Mouse (Mus musculus) heart, embryonic 15.5 days (tissue): Measurements from ENCODE around the gene Xpc. TPM values are rescaled to one million over a fixed set of nuclear protein-coding genes. Genes with fewer than 3 reads are reported as not detected.
A peak's percentile ranks its signal among the peaks of the same experiment; 100 is the strongest.
"Not testable (repeated sequence)": the region's sequence is repeated elsewhere in the genome, so short reads cannot be mapped to it uniquely, and the experiment has no call there.

Experiments
- ATAC-seq: fragments of 200-750 bp; cut with Nextera tagmentation; replicated peaks from 2 replicates; pipeline ENCODE4 v1.8.0; 2017; ENCODE audit warnings: low read depth, moderate TSS enrichment; ENCODE audit not compliant: insufficient number of reproducible peaks, insufficient read depth, low FRiP score
- H3K27ac ChIP-seq: fragments of 300-500 bp; sonication (generic); 2 replicates; pipeline ENCODE4 v1.5.1; 2015; ENCODE audit warnings: mild to moderate bottlenecking, inconsistent platforms
- H3K27me3 ChIP-seq: fragments of 300-500 bp; sonication (generic); 2 replicates; pipeline ENCODE4 v1.6.1; 2015; ENCODE audit warnings: inconsistent platforms
- H3K36me3 ChIP-seq: fragments of 300-500 bp; sonication (generic); 2 replicates; pipeline ENCODE4 v1.6.1; 2015; ENCODE audit warnings: mild to moderate bottlenecking, inconsistent platforms
- H3K4me1 ChIP-seq: fragments of 300-500 bp; sonication (generic); replicated peaks from 2 replicates; pipeline ENCODE4 v1.6.1; 2015; ENCODE audit warnings: inconsistent platforms
- H3K4me2 ChIP-seq: fragments of 300-500 bp; sonication (generic); 2 replicates; pipeline ENCODE4 v1.6.1; 2015; ENCODE audit warnings: inconsistent platforms, mild to moderate bottlenecking, moderate library complexity
- H3K4me3 ChIP-seq: fragments of 300-500 bp; sonication (generic); 2 replicates; pipeline ENCODE4 v1.5.1; 2015; ENCODE audit warnings: mild to moderate bottlenecking, inconsistent platforms
- H3K9ac ChIP-seq: fragments of 300-500 bp; sonication (generic); 2 replicates; pipeline ENCODE4 v1.6.1; 2015; ENCODE audit warnings: mild to moderate bottlenecking, inconsistent platforms
- H3K9me3 ChIP-seq: fragments of 300-500 bp; sonication (generic); replicated peaks from 2 replicates; pipeline ENCODE4 v1.6.1; 2016; ENCODE audit warnings: inconsistent platforms
- WGBS: fragments of 180-500 bp; shearing (Covaris S2); methylation state at CpG from one replicate; pipeline ENCODE4 v1.1.7; 2015; ENCODE audit warnings: mixed read lengths; 5-methylcytosine and 5-hydroxymethylcytosine counted together
- polyA plus RNA-seq: library from polyadenylated mRNA; unstranded; fragments of >200 nt; fragmentation: Nextera tagmentation; extraction: Ambion mirVana; gene quantifications from 2 replicates; pipeline ENCODE4 v1.2.1, GENCODE M21; 2015

Xpc gene
- polyA plus RNA-seq, 1 experiment from 2014 or later: 10.5 TPM

DNA sequence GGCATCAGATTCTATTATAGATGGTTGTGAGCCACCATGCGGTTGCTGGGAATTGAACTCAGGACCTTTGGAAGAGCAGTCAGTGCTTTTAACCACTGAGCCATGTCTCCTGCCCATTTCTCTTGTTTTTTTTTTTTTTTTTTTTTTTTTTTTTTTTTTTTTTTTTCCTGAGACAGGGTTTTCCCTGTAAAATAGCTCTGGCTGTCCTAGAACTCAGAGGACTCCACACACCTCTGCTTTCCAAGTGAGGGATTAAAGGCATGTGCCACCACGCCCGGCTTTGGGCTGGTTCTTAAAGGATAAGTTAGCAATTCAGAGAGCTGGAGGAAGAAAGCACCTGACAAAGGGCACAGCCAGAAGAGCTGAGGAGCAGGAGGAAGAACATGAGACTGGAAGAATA lies 44.3 kb downstream of the Xpc start:
- Histone ChIP-seq H3K4me1 (peaks cover 23% of the 10 kb centered on the region), H3K4me2 (peak overlapping the region; percentile 71; the same call in 1 of the 2 replicates), H3K36me3 (peaks cover 11% of the 10 kb centered on the region; the same call in 1 of the 2 replicates)
- not testable (repeated sequence) for H3K9ac ChIP-seq, H3K4me3 ChIP-seq, H3K9me3 ChIP-seq, H3K27ac ChIP-seq, H3K27me3 ChIP-seq, ATAC-seq
- 94% methylated on average over 3 of the region's 3 CpGs for WGBS

DNA sequence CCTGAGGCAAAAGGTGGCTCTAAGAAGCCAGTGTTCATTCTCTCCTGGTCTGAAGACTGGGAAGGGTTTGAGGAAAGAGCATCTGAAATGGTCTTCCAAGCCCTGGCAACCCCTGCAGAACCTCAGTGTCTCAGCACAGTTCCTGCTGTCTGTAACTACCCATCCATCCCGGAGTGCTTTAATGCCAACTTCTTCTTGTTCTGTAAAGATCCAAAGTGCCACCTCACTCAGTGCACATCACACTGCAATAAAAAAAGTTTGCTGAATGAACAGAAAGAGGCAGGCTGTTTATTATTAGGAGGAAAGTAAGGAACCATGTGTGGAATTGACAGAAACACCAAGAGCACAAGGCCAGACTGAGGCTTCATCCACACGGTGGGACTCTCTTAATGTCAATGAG lies 45.0 kb downstream of the Xpc start:
- Histone ChIP-seq H3K4me2 (no peak overlapping the region), H3K9ac (no peak overlapping the region), H3K27ac (no peak overlapping the region), H3K4me3 (no peak overlapping the region), H3K9me3 (no peaks in the 10 kb centered on the region), H3K4me1 (peaks cover 23% of the 10 kb centered on the region), H3K27me3 (no peaks in the 10 kb centered on the region), H3K36me3 (peaks cover 16% of the 10 kb centered on the region; the same call in 1 of the 2 replicates)
- 87% methylated on average over 2 of the region's 2 CpGs for WGBS
- no peak for ATAC-seq

DNA sequence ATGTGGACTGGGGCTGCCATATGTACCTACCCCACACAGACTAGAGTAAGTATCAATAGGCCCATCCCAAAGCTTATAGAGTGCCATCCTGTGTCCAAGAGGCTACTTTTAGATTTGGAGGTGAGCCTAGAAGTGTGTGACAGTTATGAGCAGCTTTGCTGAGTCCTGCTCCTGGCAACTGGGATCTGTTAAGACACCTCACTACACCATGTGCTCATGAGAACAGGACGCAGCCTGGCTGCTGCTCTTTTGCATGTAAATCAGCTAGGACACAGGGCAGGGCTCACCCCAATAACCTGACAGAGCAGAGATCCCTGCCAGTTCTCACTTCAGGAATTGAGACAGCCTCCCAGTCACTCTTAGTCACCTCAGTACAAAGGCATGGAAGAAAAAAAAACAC lies 48.6 kb downstream of the Xpc start:
- WGBS: 74% methylated on average over 1 of the region's 1 CpGs
- Histone ChIP-seq H3K4me3 (no peak overlapping the region), H3K9me3 (no peaks in the 10 kb centered on the region), H3K9ac (no peak overlapping the region), H3K27me3 (no peaks in the 10 kb centered on the region), H3K4me2 (no peak overlapping the region), H3K36me3 (peaks cover 48% of the 10 kb centered on the region), H3K27ac (no peak overlapping the region), H3K4me1 (peaks cover 6% of the 10 kb centered on the region)
- ATAC-seq: no peak

DNA sequence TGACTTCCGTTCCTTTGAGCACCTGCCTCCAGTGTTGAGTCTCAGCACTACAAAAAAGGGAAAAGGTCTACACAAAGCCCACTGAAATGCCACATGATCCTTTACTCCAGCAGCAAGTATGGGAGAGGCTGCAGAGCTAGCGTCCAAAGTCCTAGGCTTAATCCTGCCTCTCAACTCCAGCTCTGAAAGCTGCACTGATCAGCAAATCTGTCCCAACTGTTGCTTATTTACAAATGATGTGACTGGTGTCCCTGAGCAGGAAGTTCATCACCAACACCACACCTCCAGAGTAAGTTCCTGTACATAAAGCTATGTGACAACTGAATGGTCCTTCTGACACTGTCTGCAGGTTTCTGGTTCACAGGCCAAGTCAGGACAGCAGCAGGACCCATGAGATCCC lies 49.9 kb downstream of the Xpc start:
- no peak for ATAC-seq
- no peak overlapping the region for H3K4me3 ChIP-seq
- no peak overlapping the region for H3K9ac ChIP-seq

DNA sequence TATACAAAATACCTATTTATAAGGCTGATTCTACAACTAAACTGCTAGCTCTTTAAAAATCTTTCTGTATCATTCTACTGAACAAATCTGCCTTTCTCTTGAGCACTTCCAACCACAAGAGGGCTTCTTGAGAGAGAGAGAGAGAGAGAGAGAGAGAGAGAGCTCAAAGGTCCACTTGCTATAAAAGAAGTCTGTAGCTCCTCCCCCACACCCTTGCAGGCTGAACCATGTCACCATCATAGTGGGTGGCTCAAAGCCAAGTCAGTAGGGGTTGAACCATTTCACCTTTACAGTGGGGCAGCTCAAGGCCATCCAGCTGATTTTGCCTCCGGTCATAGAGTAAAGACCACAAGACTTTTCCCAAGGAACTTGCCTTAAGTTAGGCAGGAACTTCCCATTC lies 56.2 kb downstream of the Xpc start:
- H3K4me3 ChIP-seq: no peak overlapping the region
- H3K36me3 ChIP-seq: peaks cover 19% of the 10 kb centered on the region
- H3K4me2 ChIP-seq: no peak overlapping the region
- H3K27ac ChIP-seq: no peak overlapping the region
- no peaks in the 10 kb centered on the region for H3K9me3 ChIP-seq
- ATAC-seq: no peak
- H3K4me1 ChIP-seq: no peaks in the 10 kb centered on the region
- no peak overlapping the region for H3K9ac ChIP-seq
- H3K27me3 ChIP-seq: no peaks in the 10 kb centered on the region
- 86% methylated on average over 1 of the region's 1 CpGs for WGBS

More for the DNA sequence above, 49.9 kb downstream of the Xpc start:
- Histone ChIP-seq H3K27me3 (no peaks in the 10 kb centered on the region), H3K36me3 (peaks cover 48% of the 10 kb centered on the region), H3K9me3 (no peaks in the 10 kb centered on the region), H3K27ac (no peak overlapping the region), H3K4me1 (no peaks in the 10 kb centered on the region), H3K4me2 (no peak overlapping the region)
- 85% methylated on average over 2 of the region's 2 CpGs for WGBS

DNA sequence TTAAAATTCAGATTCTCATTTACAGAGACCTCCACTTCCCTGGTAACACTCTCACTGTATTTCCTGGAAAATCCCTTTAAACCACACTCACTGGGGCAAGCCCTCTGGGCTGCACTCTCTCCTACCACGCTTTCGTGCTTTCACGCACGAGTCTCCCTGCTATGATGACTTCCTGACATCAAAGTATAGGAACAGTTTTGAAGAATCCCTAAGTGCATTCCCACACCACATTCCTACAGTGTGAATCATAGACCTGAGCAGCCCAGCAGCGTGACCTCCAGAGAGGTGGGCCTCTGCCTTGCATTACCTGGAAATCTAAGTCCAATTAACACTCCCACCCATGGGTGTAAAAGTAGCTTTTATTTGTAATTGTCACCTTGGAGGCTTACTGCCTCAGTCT lies 61.1 kb downstream of the Xpc start:
- H3K4me2 ChIP-seq: no peak overlapping the region

DNA sequence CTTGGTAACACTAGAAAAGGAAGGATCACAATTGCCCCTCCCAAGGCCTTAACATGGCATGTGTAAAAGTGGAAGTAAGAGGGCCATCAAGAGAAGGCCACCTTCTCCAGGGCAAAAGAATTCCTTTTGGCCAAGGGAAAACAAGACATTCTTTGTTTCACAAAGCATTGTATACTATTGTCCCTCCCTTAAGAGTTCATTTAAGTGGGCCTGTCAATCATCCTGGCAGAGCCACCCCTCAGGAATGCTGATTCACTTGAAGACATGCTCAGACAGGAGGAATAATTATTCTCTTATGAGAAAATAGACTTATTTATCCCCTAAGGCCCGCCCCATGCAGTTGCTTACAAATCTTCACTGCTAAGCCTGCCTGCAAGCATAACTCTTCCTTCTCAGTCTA lies 63.6 kb downstream of the Xpc start:
- Histone ChIP-seq H3K27me3 (0 out of 2 replicates have a peak, but pooled peaks cover 12% of the 10 kb centered on the region), H3K9me3 (no peaks in the 10 kb centered on the region), H3K4me3 (no peak overlapping the region), H3K9ac (no peak overlapping the region), H3K36me3 (no peaks in the 10 kb centered on the region), H3K27ac (no peak overlapping the region), H3K4me2 (no peak overlapping the region), H3K4me1 (no peaks in the 10 kb centered on the region)
- 38% methylated on average over 1 of the region's 1 CpGs for WGBS
- no peak for ATAC-seq

More for the DNA sequence above, 61.1 kb downstream of the Xpc start:
- no peaks in the 10 kb centered on the region for H3K36me3 ChIP-seq
- no peak overlapping the region for H3K4me3 ChIP-seq
- ATAC-seq: no peak
- no peak overlapping the region for H3K9ac ChIP-seq
- 0 out of 2 replicates have a peak, but pooled peaks cover 3% of the 10 kb centered on the region for H3K27me3 ChIP-seq
- WGBS: 21% methylated on average over 5 of the region's 5 CpGs
- no peak overlapping the region for H3K27ac ChIP-seq
- H3K9me3 ChIP-seq: no peaks in the 10 kb centered on the region
- no peaks in the 10 kb centered on the region for H3K4me1 ChIP-seq

DNA sequence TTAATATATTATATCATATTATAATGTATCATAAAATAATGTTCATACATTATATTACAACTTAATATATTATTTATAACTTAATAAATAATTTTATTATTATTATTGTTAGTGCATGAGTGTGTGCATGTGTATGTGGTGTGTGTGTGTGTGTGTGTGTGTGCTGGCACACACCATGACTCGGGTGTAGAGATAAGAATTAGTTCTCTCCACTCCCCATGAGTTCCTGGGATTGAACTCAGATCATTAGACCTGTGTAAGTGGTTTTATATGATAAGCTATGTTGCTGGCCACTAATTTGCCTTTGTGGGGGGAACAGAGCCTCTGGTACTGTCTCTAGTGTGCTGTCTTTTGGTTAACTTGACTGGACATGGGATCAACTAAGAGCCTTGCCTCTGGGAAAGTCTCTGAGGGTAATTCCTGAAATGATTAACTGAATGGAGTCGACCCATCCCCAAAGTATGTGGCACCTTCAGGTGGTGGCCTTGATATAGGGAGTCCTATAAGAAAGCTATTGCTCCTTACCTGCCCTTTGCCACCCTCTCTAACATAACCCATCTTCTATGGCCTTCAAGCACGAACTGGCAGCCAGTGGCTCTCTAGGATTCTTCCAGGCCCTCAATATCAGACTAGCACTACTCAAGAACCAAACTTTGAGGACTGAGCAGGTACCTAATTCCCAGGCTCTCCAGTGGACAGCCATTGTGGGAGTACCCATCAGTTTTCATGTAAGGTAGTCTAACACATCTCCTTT lies 66.0 kb downstream of the Xpc start:
- H3K9me3 ChIP-seq: no peaks in the 10 kb centered on the region
- H3K36me3 ChIP-seq: no peaks in the 10 kb centered on the region
- 53% methylated on average over 3 of the region's 3 CpGs for WGBS
- no peak overlapping the region for H3K27ac ChIP-seq
- no peaks in the 10 kb centered on the region for H3K4me1 ChIP-seq
- no peak for ATAC-seq
- no peak overlapping the region for H3K4me2 ChIP-seq
- no peak overlapping the region for H3K4me3 ChIP-seq
- H3K27me3 ChIP-seq: 0 out of 2 replicates have a peak, but pooled peaks cover 12% of the 10 kb centered on the region
- no peak overlapping the region for H3K9ac ChIP-seq

DNA sequence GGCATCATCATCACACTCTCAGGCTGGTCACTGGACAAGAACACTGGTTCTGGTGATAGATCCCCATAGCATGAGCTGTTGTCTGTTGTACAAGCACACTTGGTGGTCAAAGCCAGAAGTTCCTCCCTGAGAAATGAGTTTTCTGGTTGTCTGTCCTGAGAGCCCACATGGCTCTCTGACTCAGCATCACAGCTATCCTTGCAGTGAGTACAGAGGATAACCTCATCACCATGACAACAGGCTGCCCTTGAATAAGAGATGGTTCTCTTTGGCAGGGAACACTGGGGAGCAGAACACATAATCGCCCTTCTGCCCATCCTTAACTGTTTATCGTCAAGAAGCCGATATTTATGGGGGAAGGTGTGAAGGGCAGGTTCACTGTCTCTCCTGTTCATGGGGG lies 70.4 kb downstream of the Xpc start:
- Histone ChIP-seq H3K27ac (no peak overlapping the region), H3K9ac (no peak overlapping the region), H3K4me2 (no peak overlapping the region), H3K4me3 (no peak overlapping the region), H3K9me3 (no peaks in the 10 kb centered on the region), H3K27me3 (0 out of 2 replicates have a peak, but pooled peaks cover 9% of the 10 kb centered on the region), H3K36me3 (no peaks in the 10 kb centered on the region), H3K4me1 (peaks cover 8% of the 10 kb centered on the region)
- ATAC-seq: no peak
- WGBS: 69% methylated on average over 3 of the region's 3 CpGs

DNA sequence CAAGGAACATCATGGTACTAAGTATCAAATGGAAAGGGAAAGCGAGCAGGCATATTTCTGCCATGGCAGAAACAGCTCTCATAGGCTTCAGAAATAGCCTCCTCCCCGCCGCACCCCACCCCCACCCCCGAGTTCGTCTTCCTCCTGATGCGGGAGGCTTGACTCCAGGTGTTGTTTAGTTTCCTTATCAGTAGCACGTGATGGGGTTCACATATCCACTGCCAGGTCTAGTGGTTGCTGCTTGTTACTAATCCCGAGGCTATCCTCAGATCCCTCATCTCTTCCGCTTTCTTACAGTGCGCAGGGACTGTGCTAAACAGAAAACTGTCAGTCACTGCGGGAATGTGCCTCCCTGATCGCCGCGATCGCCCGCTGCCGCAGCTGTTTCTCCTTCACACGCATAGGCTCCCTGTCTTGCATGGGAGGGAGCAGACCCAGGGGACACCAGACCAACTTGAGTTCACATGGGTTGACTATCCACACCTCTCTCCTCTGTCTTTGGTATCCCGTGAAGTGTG lies 74.5 kb downstream of the Xpc start:
- peak overlapping the region; percentile 92 for H3K4me2 ChIP-seq
- peaks cover 22% of the 10 kb centered on the region for H3K27me3 ChIP-seq
- H3K27ac ChIP-seq: peak overlapping the region; percentile 61
- no peaks in the 10 kb centered on the region for H3K9me3 ChIP-seq
- H3K4me1 ChIP-seq: peaks cover 8% of the 10 kb centered on the region
- no peaks in the 10 kb centered on the region for H3K36me3 ChIP-seq
- H3K9ac ChIP-seq: peak overlapping the region; percentile 67
- 4% methylated on average over 19 of the region's 19 CpGs for WGBS
- peak overlapping the region; percentile 68 for H3K4me3 ChIP-seq
- ATAC-seq: peak; percentile 56; the same call in 1 of the 2 replicates

DNA sequence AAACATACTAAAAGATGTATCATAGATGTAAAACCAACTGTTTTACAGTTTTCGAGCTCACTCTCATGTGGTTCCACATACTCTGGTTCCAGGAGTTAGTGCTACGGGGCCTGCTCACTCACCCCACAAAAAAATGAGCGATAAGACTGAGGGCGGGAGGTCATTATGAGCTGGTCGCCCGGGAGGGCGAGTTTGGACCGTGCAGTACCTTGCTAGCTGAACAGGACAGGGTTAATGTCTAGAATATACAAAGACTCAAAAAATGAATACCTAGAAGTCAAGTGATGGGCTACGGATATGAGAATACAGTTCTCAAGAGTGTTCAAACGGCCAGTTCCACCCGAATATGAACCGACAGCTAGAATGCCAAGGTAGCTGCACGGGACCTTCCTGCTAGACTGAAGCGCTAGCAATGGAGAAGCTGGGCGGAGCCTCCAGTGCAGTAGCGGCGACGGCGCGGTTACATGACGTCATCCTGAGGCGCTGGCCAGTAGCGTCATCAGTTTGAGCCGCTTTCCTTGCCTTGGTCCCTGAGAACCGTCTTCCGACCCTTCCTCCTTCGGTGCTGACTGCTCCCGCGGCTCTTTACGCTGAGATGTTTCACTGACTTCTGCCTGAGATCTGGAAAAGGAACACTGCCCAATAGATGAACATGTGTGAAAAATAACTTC lies 75.1 kb downstream of the Xpc start:
- Histone ChIP-seq H3K4me1 (peaks cover 8% of the 10 kb centered on the region), H3K27me3 (peaks cover 22% of the 10 kb centered on the region), H3K4me3 (peak overlapping the region; percentile 68), H3K36me3 (no peaks in the 10 kb centered on the region), H3K9me3 (no peaks in the 10 kb centered on the region), H3K4me2 (peak overlapping the region; percentile 92), H3K27ac (peak overlapping the region; percentile 61; the same call in 1 of the 2 replicates), H3K9ac (peak overlapping the region; percentile 67)
- peak; percentile 89 for ATAC-seq
- 2% methylated on average over 30 of the region's 30 CpGs for WGBS
